Mouse (Mus musculus): ENCODE measurements around the gene Draxin.
A peak's percentile ranks its signal among the peaks of the same experiment; 100 is the strongest.

Draxin gene

GRCm38 (mm10) chr4:148081201-148081600 is 49.3 kb downstream of the Draxin start:
- no peak for DNase-seq

GRCm38 (mm10) chr4:148080597-148080973 is 49.9 kb downstream of the Draxin start:
- no peak for DNase-seq

- no peak for DNase-seq
These were observed 50.4 kb downstream of the Draxin start for GRCm38 (mm10) chr4:148079944-148080596.

GRCm38 (mm10) chr4:148079212-148079611 is 51.3 kb downstream of the Draxin start:
- no peak for DNase-seq

- no peak for DNase-seq
These were observed 54.6 kb downstream of the Draxin start for GRCm38 (mm10) chr4:148075881-148076280.

GRCm38 (mm10) chr4:148075259-148075658 is 55.2 kb downstream of the Draxin start:
- DNase-seq: peak; percentile 76

GRCm38 (mm10) chr4:148074521-148075189 is 55.8 kb downstream of the Draxin start:
- no peak for DNase-seq

- no peak for DNase-seq
These were observed 59.0 kb downstream of the Draxin start for GRCm38 (mm10) chr4:148071508-148071907.

GRCm38 (mm10) chr4:148069602-148070218 is 60.8 kb downstream of the Draxin start:
- DNase-seq: no peak

GRCm38 (mm10) chr4:148067346-148067745 is 63.2 kb downstream of the Draxin start:
- no peak for DNase-seq

GRCm38 (mm10) chr4:148066401-148066744 is 64.1 kb downstream of the Draxin start:
- DNase-seq: no peak

GRCm38 (mm10) chr4:148065702-148066400 is 64.6 kb downstream of the Draxin start:
- DNase-seq: no peak

- DNase-seq: no peak
These were observed 69.4 kb downstream of the Draxin start for GRCm38 (mm10) chr4:148061086-148061480.

- DNase-seq: peak; percentile 58
These were observed 70.1 kb downstream of the Draxin start for GRCm38 (mm10) chr4:148060120-148061085.

- no peak for DNase-seq
These were observed 71.5 kb downstream of the Draxin start for GRCm38 (mm10) chr4:148058993-148059392.

- DNase-seq: no peak
These were observed 72.2 kb downstream of the Draxin start for GRCm38 (mm10) chr4:148058218-148058819.

GRCm38 (mm10) chr4:148057661-148058209 is 72.8 kb downstream of the Draxin start:
- no peak for DNase-seq

GRCm38 (mm10) chr4:148056801-148057200 is 73.7 kb downstream of the Draxin start:
- peak; percentile 33 for DNase-seq

- no peak for DNase-seq
These were observed 74.3 kb downstream of the Draxin start for GRCm38 (mm10) chr4:148056246-148056645.

- DNase-seq: no peak
These were observed 75.4 kb downstream of the Draxin start for GRCm38 (mm10) chr4:148054961-148055695.

- no peak for DNase-seq
These were observed 77.0 kb downstream of the Draxin start for GRCm38 (mm10) chr4:148053417-148053920.

Data from liver (tissue).